Mouse (Mus musculus): ENCODE data around the gene Zfp507. TPM values are rescaled to one million over a fixed set of nuclear protein-coding genes. Genes with fewer than 3 reads are reported as not detected.

Zfp507 gene
- 10.2 and 11.2 TPM in 2 replicates for total RNA-seq (2015)
- total RNA-seq (2017), result 11.2 and 13.1 TPM in 2 replicates

- ATAC-seq (replicated peaks; ENCODE audit: poor library complexity), result peak; percentile 93
These were observed at the start of gene Zfp507 for GRCm38 (mm10) chr7:35802906-35803595. Gene Zfp507, minus strand, starts transcription at chr7:35803003.

- ATAC-seq (replicated peaks; ENCODE audit: poor library complexity), result no peak
These were observed 47.6 kb upstream of the Zfp507 start for GRCm38 (mm10) chr7:35850426-35850825.

- ATAC-seq (replicated peaks; ENCODE audit: poor library complexity), result no peak
These were observed 45.7 kb upstream of the Zfp507 start for GRCm38 (mm10) chr7:35848526-35848925.

- 0 out of 2 replicates have a peak, but pooled peaks have one; percentile 37 for ATAC-seq (replicated peaks; ENCODE audit: poor library complexity)
These were observed 37.7 kb upstream of the Zfp507 start for GRCm38 (mm10) chr7:35840504-35840903.

GRCm38 (mm10) chr7:35836851-35837250 lies 34.0 kb upstream of the Zfp507 start:
- peak; percentile 76 for ATAC-seq (replicated peaks; ENCODE audit: poor library complexity)

GRCm38 (mm10) chr7:35836415-35836814 lies 33.6 kb upstream of the Zfp507 start:
- ATAC-seq (replicated peaks; ENCODE audit: poor library complexity), result no peak

GRCm38 (mm10) chr7:35830119-35830518 lies 27.3 kb upstream of the Zfp507 start:
- ATAC-seq (replicated peaks; ENCODE audit: poor library complexity), result no peak

GRCm38 (mm10) chr7:35823906-35824305 lies 21.1 kb upstream of the Zfp507 start:
- ATAC-seq (replicated peaks; ENCODE audit: poor library complexity), result no peak

- no peak for ATAC-seq (replicated peaks; ENCODE audit: poor library complexity)
These were observed 19.5 kb upstream of the Zfp507 start for GRCm38 (mm10) chr7:35822320-35822719.

- ATAC-seq (replicated peaks; ENCODE audit: poor library complexity), result no peak
These were observed 18.6 kb upstream of the Zfp507 start for GRCm38 (mm10) chr7:35821357-35821756.

GRCm38 (mm10) chr7:35819486-35819885 lies 16.7 kb upstream of the Zfp507 start:
- ATAC-seq (replicated peaks; ENCODE audit: poor library complexity), result no peak

GRCm38 (mm10) chr7:35814759-35815551 lies 12.2 kb upstream of the Zfp507 start:
- ATAC-seq (replicated peaks; ENCODE audit: poor library complexity), result no peak

GRCm38 (mm10) chr7:35813306-35813705 lies 10.5 kb upstream of the Zfp507 start:
- no peak for ATAC-seq (replicated peaks; ENCODE audit: poor library complexity)

- peak; percentile 92 for ATAC-seq (replicated peaks; ENCODE audit: poor library complexity)
These were observed 7.9 kb upstream of the Zfp507 start for GRCm38 (mm10) chr7:35810736-35811135.

GRCm38 (mm10) chr7:35804206-35804605 lies 1.4 kb upstream of the Zfp507 start:
- ATAC-seq (replicated peaks; ENCODE audit: poor library complexity), result no peak

GRCm38 (mm10) chr7:35802201-35802905 lies 450 bp downstream of the Zfp507 start:
- peak; percentile 70 for ATAC-seq (replicated peaks; ENCODE audit: poor library complexity)

GRCm38 (mm10) chr7:35796123-35796522 lies 6.7 kb downstream of the Zfp507 start:
- ATAC-seq (replicated peaks; ENCODE audit: poor library complexity), result peak; percentile 83

GRCm38 (mm10) chr7:35794145-35794664 lies 8.6 kb downstream of the Zfp507 start:
- ATAC-seq (replicated peaks; ENCODE audit: poor library complexity), result no peak

- peak; percentile 61 for ATAC-seq (replicated peaks; ENCODE audit: poor library complexity)
These were observed 10.5 kb downstream of the Zfp507 start for GRCm38 (mm10) chr7:35792150-35792848.

GRCm38 (mm10) chr7:35790926-35791325 lies 11.9 kb downstream of the Zfp507 start:
- ATAC-seq (replicated peaks; ENCODE audit: poor library complexity), result no peak

GRCm38 (mm10) chr7:35790201-35790600 lies 12.6 kb downstream of the Zfp507 start:
- ATAC-seq (replicated peaks; ENCODE audit: poor library complexity), result peak; percentile 35; the same call in 1 of the 2 replicates

Measured in megakaryocyte progenitor cell, adult 5-6 weeks (primary cell).